In the genomic region with DNA sequence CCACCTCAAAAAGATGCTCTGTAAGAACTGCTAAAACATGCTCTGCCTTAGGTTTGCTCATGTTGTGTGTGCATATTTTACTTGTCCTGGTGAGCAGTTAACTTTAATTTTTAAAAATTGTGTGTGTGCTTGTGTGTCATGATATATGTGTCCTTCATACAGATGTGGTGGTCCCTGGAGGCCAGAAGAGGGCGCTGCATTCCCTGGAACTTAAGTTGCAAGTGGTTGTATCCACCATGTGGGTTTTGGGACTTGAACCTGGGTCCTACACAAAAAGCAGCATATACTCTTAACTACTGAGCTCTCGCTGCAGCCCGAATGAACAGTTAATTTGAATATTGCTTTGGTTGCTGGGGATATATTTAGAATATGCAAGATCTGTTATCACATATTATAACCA, we compare ENCODE assay signal across 13 mouse cellular contexts. TPM values are rescaled to one million over a fixed set of nuclear protein-coding genes. Genes with fewer than 3 reads are reported as not detected.
DNase-seq lines count a peak whose midpoint lies in the region; ATAC-seq and TF ChIP-seq lines count a peak whose summit lies in the region.
"Had no signal": no experiment of that assay in that cellular context is flagged by ENCODE, and none has a peak within 500 bp of the region (broad histone marks: within the 10 kb centered on the region; RNA-seq: fewer than 3 reads in every experiment).

No protein-coding gene starts in this region.

- H3K4me3 ChIP-seq in heart, adult 2 months, result no peak overlapping the region
- no peak overlapping the region for H3K4me3 ChIP-seq in thymus, adult 2 months (ENCODE audit: control insufficient read depth, insufficient read depth, low read length)
- H3K4me3 ChIP-seq in liver, embryonic 14.5 days (ENCODE audit: insufficient read depth in 1 of 2, low read depth in 2 of 2, low read length in 2 of 2), result no peak overlapping the region
- H3K4me3 ChIP-seq in forebrain, embryonic 11.5 days (ENCODE audit: low read depth, low read length), result no peak overlapping the region
- H3K4me3 ChIP-seq: heart, embryonic 13.5 days had no signal

- intact Hi-C loops in heart, adult 2 months (cut with DNase I), result no loop called here
- intact Hi-C loops in heart, postnatal 14 days (cut with DNase I), result no loop called here

- peaks cover 2% of the 10 kb centered on the region for H3K4me1 ChIP-seq in heart, adult 2 months (ENCODE audit: control insufficient read depth, insufficient read depth, low read length)
- H3K4me1 ChIP-seq in thymus, adult 2 months (replicated peaks; ENCODE audit: control insufficient read depth, insufficient read depth, low read length), result no peaks in the 10 kb centered on the region
- H3K4me1 ChIP-seq in liver, embryonic 14.5 days (replicated peaks; ENCODE audit: control insufficient read depth in 2 of 2, insufficient read depth in 2 of 2, low read length in 1 of 2), result no peaks in the 10 kb centered on the region
- H3K4me1 ChIP-seq in forebrain, embryonic 11.5 days (replicated peaks; ENCODE audit: control insufficient read depth, insufficient read depth, low read length), result no peaks in the 10 kb centered on the region

- no peak overlapping the region for H3K9ac ChIP-seq in heart, adult 2 months (ENCODE audit: low read depth, low read length)
- H3K9ac ChIP-seq in liver, embryonic 14.5 days (replicated peaks), result no peak overlapping the region
- H3K9ac ChIP-seq in forebrain, embryonic 11.5 days (ENCODE audit: low read length), result no peak overlapping the region
- H3K9ac ChIP-seq: heart, embryonic 13.5 days; hindbrain, embryonic 14.5 days had no signal

- H3K79me2 ChIP-seq in heart, adult 2 months (replicated peaks; ENCODE audit: control insufficient read depth, insufficient read depth, low read length), result peaks cover 3% of the 10 kb centered on the region

- TF ChIP-seq CTCF in heart, adult 2 months (IDR thresholded peaks at IDR 0.05), result peak; percentile 46
- no peak for TF ChIP-seq CTCF in thymus, adult 2 months (IDR thresholded peaks at IDR 0.05; ENCODE audit: borderline replicate concordance, control insufficient read depth, extremely low read depth, insufficient read depth, low read length, poor library complexity)
- peak; percentile 39 for TF ChIP-seq CTCF in liver, embryonic 14.5 days (IDR thresholded peaks at IDR 0.05; ENCODE audit: low read depth)

- H3K27ac ChIP-seq in heart, adult 2 months, result no peak overlapping the region
- no peak overlapping the region for H3K27ac ChIP-seq in thymus, adult 2 months (ENCODE audit: control insufficient read depth, insufficient read depth, low read length)
- H3K27ac ChIP-seq in liver, embryonic 14.5 days, result no peak overlapping the region
- H3K27ac ChIP-seq in forebrain, embryonic 11.5 days (ENCODE audit: low read depth, low read length), result no peak overlapping the region
- H3K27ac ChIP-seq: heart, embryonic 13.5 days; hindbrain, embryonic 14.5 days had no signal

- H3K27me3 ChIP-seq in heart, adult 2 months (ENCODE audit: control insufficient read depth, insufficient read depth, low read length), result no peaks in the 10 kb centered on the region
- H3K27me3 ChIP-seq in thymus, adult 2 months (ENCODE audit: control insufficient read depth, insufficient read depth, low read length), result no peaks in the 10 kb centered on the region
- no peaks in the 10 kb centered on the region for H3K27me3 ChIP-seq in liver, embryonic 14.5 days (ENCODE audit: control insufficient read depth, insufficient read depth, low read length)
- H3K27me3 ChIP-seq in forebrain, embryonic 11.5 days (ENCODE audit: control insufficient read depth, insufficient read depth, low read length), result no peaks in the 10 kb centered on the region
- H3K27me3 ChIP-seq: heart, embryonic 13.5 days had no signal

- H3K36me3 ChIP-seq in heart, adult 2 months (ENCODE audit: control insufficient read depth, insufficient read depth, low read length), result no peaks in the 10 kb centered on the region
- no peaks in the 10 kb centered on the region for H3K36me3 ChIP-seq in thymus, adult 2 months (ENCODE audit: control insufficient read depth, insufficient read depth, low read length)
- H3K36me3 ChIP-seq in liver, embryonic 14.5 days (replicated peaks; ENCODE audit: control insufficient read depth, insufficient read depth, low read depth), result no peaks in the 10 kb centered on the region
- no peaks in the 10 kb centered on the region for H3K36me3 ChIP-seq in forebrain, embryonic 11.5 days (ENCODE audit: control insufficient read depth, insufficient read depth, low read length)

- no peak for TF ChIP-seq POLR2A in heart, adult 2 months (IDR thresholded peaks at IDR 0.05; ENCODE audit: insufficient read depth, low read depth, low read length)
- no peak for TF ChIP-seq POLR2A in thymus, adult 2 months (IDR thresholded peaks at IDR 0.05; ENCODE audit: control insufficient read depth, extremely low read depth, insufficient read depth, low read length, poor library complexity)

- WGBS in heart, adult 2 months, result 81% methylated on average over 3 of the region's 3 CpGs
- 93% methylated on average over 3 of the region's 3 CpGs for WGBS in thymus, adult 2 months
- WGBS in liver, embryonic 14.5 days (ENCODE audit: insufficient replicate concordance), result 62% methylated on average over 3 of the region's 3 CpGs
- WGBS in forebrain, embryonic 11.5 days, result 76% methylated on average over 3 of the region's 3 CpGs

- no peak for DNase-seq in heart, adult 2 months
- DNase-seq in heart, postnatal 14 days, result no peak
- DNase-seq in thymus, adult 2 months, result peak; percentile 18
- DNase-seq in thymus, adult 18-20 months, result no peak
- no peak for DNase-seq in liver, embryonic 14.5 days (ENCODE audit: low read depth in 3 of 3, low spot score in 3 of 3)
- DNase-seq in forebrain, embryonic 11.5 days (ENCODE audit: low spot score), result no peak
- DNase-seq in adrenal gland, adult (ENCODE audit: inconsistent age in 2 of 2, low spot score in 1 of 2), result no peak
- DNase-seq in cerebellum, postnatal 36 days, result no peak
- DNase-seq: cerebellum, adult 11 months; embryo, embryonic 11 days; kidney, postnatal 14 days had no signal

- TF ChIP-seq EP300 in heart, adult 2 months (IDR thresholded peaks at IDR 0.05; ENCODE audit: insufficient read depth, low read depth, low read length), result no peak
- no peak for TF ChIP-seq EP300 in liver, embryonic 14.5 days (IDR thresholded peaks at IDR 0.05; ENCODE audit: low read depth)

- H3K9me3 ChIP-seq in liver, embryonic 14.5 days (ENCODE audit: control insufficient read depth, low read length), result no peaks in the 10 kb centered on the region
- H3K9me3 ChIP-seq in forebrain, embryonic 11.5 days (ENCODE audit: control insufficient read depth, low read length), result no peaks in the 10 kb centered on the region
- H3K9me3 ChIP-seq: heart, embryonic 13.5 days had no signal

- H3K4me2 ChIP-seq in liver, embryonic 14.5 days (ENCODE audit: low read depth), result no peak overlapping the region
- H3K4me2 ChIP-seq in forebrain, embryonic 11.5 days (ENCODE audit: low read depth, low read length, severe bottlenecking), result no peak overlapping the region
- H3K4me2 ChIP-seq: heart, embryonic 13.5 days; hindbrain, embryonic 14.5 days had no signal

- ATAC-seq in liver, embryonic 14.5 days (ENCODE audit: insufficient read depth), result no peak
- no peak for ATAC-seq in forebrain, embryonic 11.5 days (replicated peaks; ENCODE audit: low FRiP score)

RNA-seq across cellular contexts. Expression of gene Eml4, which starts 36.4 kb away (rescaled TPM):
- 1 to 10 TPM; 3.8 to 4.5 TPM for total RNA-seq in heart, adult 2 months (2021)
- polyA plus RNA-seq in heart, adult 2 months (2012; rRNA removed), result 3.0 and 5.1 TPM in 2 replicates
- 1 to 10 TPM; 8.3 TPM for total RNA-seq in heart, postnatal 14 days (2021)
- 13.0 and 14.6 TPM in 2 replicates for polyA plus RNA-seq in thymus, adult 2 months (2012; rRNA removed)
- polyA plus RNA-seq in liver, embryonic 14.5 days (2012; rRNA removed), result 4.0 and 5.0 TPM in 2 replicates
- 4.8 and 4.9 TPM in 2 replicates for polyA plus RNA-seq in liver, embryonic 14.5 days (2014; fragmentation: Nextera tagmentation; extraction: Ambion mirVana)
- polyA plus RNA-seq in forebrain, embryonic 11.5 days (2014; fragmentation: Nextera tagmentation; extraction: Ambion mirVana), result 48.1 and 49.3 TPM in 2 replicates
